In genomic region chr5:110106901-110107564, GRCm38 (mm10) we compare ENCODE assay signal across 7 mouse cellular contexts. TPM values are rescaled to one million over a fixed set of nuclear protein-coding genes. Genes with fewer than 3 reads are reported as not detected.
DNase-seq lines count a peak whose midpoint lies in the region; ATAC-seq and TF ChIP-seq lines count a peak whose summit lies in the region.

No protein-coding gene starts in this region.

- TF ChIP-seq CTCF in liver, adult 2 months (IDR thresholded peaks at IDR 0.05; ENCODE audit: low read depth, low read length), result no peak
- TF ChIP-seq CTCF in stomach, postnatal 0 days (IDR thresholded peaks at IDR 0.05; ENCODE audit: low read depth), result 0 out of 2 replicates have a peak, but pooled peaks have one; percentile 1

- peak overlapping the region; percentile 85 for H3K4me3 ChIP-seq in liver, adult 2 months (ENCODE audit: insufficient read depth, low read depth, low read length)
- H3K4me3 ChIP-seq in brown adipose tissue, adult 24 weeks (ENCODE audit: insufficient read depth, low read depth, low read length), result peak overlapping the region; percentile 80
- peak overlapping the region; percentile 81 for H3K4me3 ChIP-seq in forebrain, embryonic 14.5 days (ENCODE audit: low read depth, low read length)
- H3K4me3 ChIP-seq in kidney, embryonic 16.5 days (ENCODE audit: low read length), result peak overlapping the region; percentile 74
- H3K4me3 ChIP-seq in liver, embryonic 16.5 days (ENCODE audit: low read depth, low read length), result peak overlapping the region; percentile 79
- H3K4me3 ChIP-seq in stomach, postnatal 0 days (ENCODE audit: low read depth, low read length), result peak overlapping the region; percentile 81

- H3K9me3 ChIP-seq in forebrain, embryonic 14.5 days (replicated peaks; ENCODE audit: control insufficient read depth, low read length), result no peaks in the 10 kb centered on the region
- H3K9me3 ChIP-seq in kidney, embryonic 16.5 days (ENCODE audit: low read length), result 0 out of 2 replicates have a peak, but pooled peaks cover 8% of the 10 kb centered on the region
- H3K9me3 ChIP-seq in liver, embryonic 16.5 days (replicated peaks; ENCODE audit: control insufficient read depth, low read length), result no peaks in the 10 kb centered on the region
- H3K9me3 ChIP-seq in stomach, postnatal 0 days (ENCODE audit: control insufficient read depth, low read length), result 0 out of 2 replicates have a peak, but pooled peaks cover 4% of the 10 kb centered on the region

- H3K79me2 ChIP-seq in liver, adult 2 months (ENCODE audit: control insufficient read depth, insufficient read depth, low read length), result peaks cover 6% of the 10 kb centered on the region; the same call in 1 of the 2 replicates

- TF ChIP-seq POLR2A in liver, adult 2 months (IDR thresholded peaks at IDR 0.05; ENCODE audit: extremely low read depth, insufficient read depth, low read length), result no peak

- H3K27ac ChIP-seq in liver, adult 2 months (replicated peaks; ENCODE audit: insufficient read depth, low read depth, low read length), result peak overlapping the region; percentile 32
- peak overlapping the region; percentile 79 for H3K27ac ChIP-seq in brown adipose tissue, adult 24 weeks (replicated peaks; ENCODE audit: low read depth, low read length)
- peak overlapping the region; percentile 94 for H3K27ac ChIP-seq in forebrain, embryonic 14.5 days (ENCODE audit: low read depth, low read length)
- peak overlapping the region; percentile 99 for H3K27ac ChIP-seq in kidney, embryonic 16.5 days (ENCODE audit: low read length)
- peak overlapping the region; percentile 95 for H3K27ac ChIP-seq in liver, embryonic 16.5 days (ENCODE audit: low read length)
- H3K27ac ChIP-seq in stomach, postnatal 0 days (replicated peaks), result peak overlapping the region; percentile 100

- WGBS in liver, adult 2 months, result 23% methylated on average over 41 of the region's 41 CpGs
- WGBS in forebrain, embryonic 14.5 days, result 18% methylated on average over 38 of the region's 41 CpGs
- WGBS in kidney, embryonic 16.5 days, result 10% methylated on average over 40 of the region's 41 CpGs
- WGBS in liver, embryonic 16.5 days (ENCODE audit: insufficient replicate concordance), result 15% methylated on average over 41 of the region's 41 CpGs
- 17% methylated on average over 38 of the region's 41 CpGs for WGBS in stomach, postnatal 0 days

- ATAC-seq in forebrain, embryonic 14.5 days, result no peak
- peak; percentile 49 for ATAC-seq in kidney, embryonic 16.5 days (ENCODE audit: low FRiP score, low TSS enrichment)
- ATAC-seq in liver, embryonic 16.5 days (ENCODE audit: low read depth), result no peak; the same call in 1 of the 2 replicates
- no peak; the same call in 1 of the 2 replicates for ATAC-seq in stomach, postnatal 0 days (ENCODE audit: low FRiP score, low TSS enrichment)

- DNase-seq in liver, adult 2 months (ENCODE audit: extremely low read depth, low read depth, low spot score), result no peak
- no peak for DNase-seq in liver
- no peak for DNase-seq in forebrain, embryonic 14.5 days (ENCODE audit: low spot score)
- no peak for DNase-seq in stomach, postnatal 0 days (ENCODE audit: low spot score)

- TF ChIP-seq EP300 in stomach, postnatal 0 days (optimal IDR thresholded peaks at IDR 0.05), result no peak

- peaks cover 6% of the 10 kb centered on the region; the same call in 1 of the 2 replicates for H3K4me1 ChIP-seq in liver, adult 2 months (ENCODE audit: control insufficient read depth, insufficient read depth, low read length)
- H3K4me1 ChIP-seq in brown adipose tissue, adult 24 weeks (ENCODE audit: control insufficient read depth, insufficient read depth, insufficient read length, low read length), result peaks cover 8% of the 10 kb centered on the region
- peaks cover 5% of the 10 kb centered on the region; the same call in 1 of the 2 replicates for H3K4me1 ChIP-seq in forebrain, embryonic 14.5 days (ENCODE audit: control insufficient read depth, insufficient read depth, low read length)
- H3K4me1 ChIP-seq in kidney, embryonic 16.5 days (ENCODE audit: insufficient read depth, low read length), result peaks cover 16% of the 10 kb centered on the region
- H3K4me1 ChIP-seq in liver, embryonic 16.5 days (ENCODE audit: control insufficient read depth, low read depth, low read length), result peaks cover 18% of the 10 kb centered on the region
- H3K4me1 ChIP-seq in stomach, postnatal 0 days (replicated peaks; ENCODE audit: control insufficient read depth, insufficient read depth), result no peaks in the 10 kb centered on the region

- H3K27me3 ChIP-seq in liver, adult 2 months (ENCODE audit: control insufficient read depth, insufficient read depth, low read length), result no peaks in the 10 kb centered on the region
- H3K27me3 ChIP-seq in forebrain, embryonic 14.5 days (replicated peaks; ENCODE audit: control insufficient read depth, insufficient read depth, low read length), result no peaks in the 10 kb centered on the region
- H3K27me3 ChIP-seq in kidney, embryonic 16.5 days (ENCODE audit: insufficient read depth, low read length), result no peaks in the 10 kb centered on the region
- no peaks in the 10 kb centered on the region for H3K27me3 ChIP-seq in liver, embryonic 16.5 days (ENCODE audit: control insufficient read depth, insufficient read depth, low read depth, low read length)
- no peaks in the 10 kb centered on the region for H3K27me3 ChIP-seq in stomach, postnatal 0 days (ENCODE audit: control insufficient read depth, insufficient read depth, low read length)

- H3K4me2 ChIP-seq in forebrain, embryonic 14.5 days (ENCODE audit: low read length), result peak overlapping the region; percentile 90
- H3K4me2 ChIP-seq in kidney, embryonic 16.5 days (replicated peaks; ENCODE audit: low read depth, low read length), result peak overlapping the region; percentile 76
- peak overlapping the region; percentile 93 for H3K4me2 ChIP-seq in liver, embryonic 16.5 days (ENCODE audit: low read depth, low read length)
- H3K4me2 ChIP-seq in stomach, postnatal 0 days (replicated peaks; ENCODE audit: low read depth), result peak overlapping the region; percentile 75

- H3K9ac ChIP-seq in liver, adult 2 months (ENCODE audit: low read depth, low read length), result peak overlapping the region; percentile 86
- peak overlapping the region; percentile 76 for H3K9ac ChIP-seq in forebrain, embryonic 14.5 days (ENCODE audit: low read length)
- peak overlapping the region; percentile 84 for H3K9ac ChIP-seq in kidney, embryonic 16.5 days (replicated peaks; ENCODE audit: low read length)
- H3K9ac ChIP-seq in liver, embryonic 16.5 days (ENCODE audit: low read depth, low read length), result peak overlapping the region; percentile 78
- peak overlapping the region; percentile 89 for H3K9ac ChIP-seq in stomach, postnatal 0 days (ENCODE audit: low read length)

- H3K36me3 ChIP-seq in liver, adult 2 months (ENCODE audit: control insufficient read depth, insufficient read depth, low read length), result peaks cover 9% of the 10 kb centered on the region; the same call in 1 of the 2 replicates
- H3K36me3 ChIP-seq in forebrain, embryonic 14.5 days (ENCODE audit: control insufficient read depth, insufficient read depth, low read length), result peaks cover 41% of the 10 kb centered on the region
- peaks cover 38% of the 10 kb centered on the region for H3K36me3 ChIP-seq in kidney, embryonic 16.5 days (ENCODE audit: insufficient read depth, low read length)
- peaks cover 31% of the 10 kb centered on the region for H3K36me3 ChIP-seq in liver, embryonic 16.5 days (ENCODE audit: control insufficient read depth, insufficient read depth)
- peaks cover 30% of the 10 kb centered on the region for H3K36me3 ChIP-seq in stomach, postnatal 0 days (ENCODE audit: control insufficient read depth, insufficient read depth, low read length)

RNA-seq across cellular contexts. Expression of gene Gtpbp6, which starts 1.0 kb away (rescaled TPM):
- 9.0 and 10.7 TPM in 2 replicates for total RNA-seq in liver, adult 2 months (2014; rRNA removed)
- polyA plus RNA-seq in liver, adult 2 months (2012; rRNA removed), result 32.9 and 45.2 TPM in 2 replicates
- 13.1 and 15.4 TPM in 2 replicates for polyA plus RNA-seq in brown adipose tissue, adult 24 weeks (2012; ENCODE audit: insufficient read depth, insufficient read length, missing spikeins)
- polyA plus RNA-seq in forebrain, embryonic 14.5 days (2014; fragmentation: Nextera tagmentation; extraction: Ambion mirVana), result 46.5 TPM in 2 replicates
- 36.4 and 39.2 TPM in 2 replicates for polyA plus RNA-seq in kidney, embryonic 16.5 days (2015; fragmentation: Nextera tagmentation; extraction: Ambion mirVana)
- polyA plus RNA-seq in liver, embryonic 16.5 days (2015; fragmentation: Nextera tagmentation; extraction: Ambion mirVana), result 6.7 and 6.9 TPM in 2 replicates
- 17.0 and 20.2 TPM in 2 replicates for polyA plus RNA-seq in stomach, postnatal 0 days (2015; fragmentation: Nextera tagmentation; extraction: Ambion mirVana)

RNA-seq across cellular contexts. Expression of gene Zfp605, which starts 2.9 kb away (rescaled TPM):
- 2.5 and 2.6 TPM in 2 replicates for total RNA-seq in liver, adult 2 months (2014; rRNA removed)
- polyA plus RNA-seq in liver, adult 2 months (2012; rRNA removed), result 0.19 and 0.32 TPM in 2 replicates
- 1.7 and 3.0 TPM in 2 replicates for polyA plus RNA-seq in brown adipose tissue, adult 24 weeks (2012; ENCODE audit: insufficient read depth, insufficient read length, missing spikeins)
- polyA plus RNA-seq in forebrain, embryonic 14.5 days (2014; fragmentation: Nextera tagmentation; extraction: Ambion mirVana), result 15.1 and 16.9 TPM in 2 replicates
- 4.5 and 6.0 TPM in 2 replicates for polyA plus RNA-seq in kidney, embryonic 16.5 days (2015; fragmentation: Nextera tagmentation; extraction: Ambion mirVana)
- 0.92 and 0.99 TPM in 2 replicates for polyA plus RNA-seq in liver, embryonic 16.5 days (2015; fragmentation: Nextera tagmentation; extraction: Ambion mirVana)
- 1.6 and 2.0 TPM in 2 replicates for polyA plus RNA-seq in stomach, postnatal 0 days (2015; fragmentation: Nextera tagmentation; extraction: Ambion mirVana)

RNA-seq across cellular contexts. Expression of gene Plcxd1, which starts 7.3 kb away (rescaled TPM):
- total RNA-seq in liver, adult 2 months (2014; rRNA removed), result 0.13 and 0.92 TPM in 2 replicates
- polyA plus RNA-seq in liver, adult 2 months (2012; rRNA removed), result 0.62 and 2.0 TPM in 2 replicates
- polyA plus RNA-seq in brown adipose tissue, adult 24 weeks (2012; ENCODE audit: insufficient read depth, insufficient read length, missing spikeins), result not detected in 2 replicates
- polyA plus RNA-seq in forebrain, embryonic 14.5 days (2014; fragmentation: Nextera tagmentation; extraction: Ambion mirVana), result 0.69 and 1.1 TPM in 2 replicates
- polyA plus RNA-seq in kidney, embryonic 16.5 days (2015; fragmentation: Nextera tagmentation; extraction: Ambion mirVana), result 2.3 and 2.6 TPM in 2 replicates
- 0.53 and 0.64 TPM in 2 replicates for polyA plus RNA-seq in liver, embryonic 16.5 days (2015; fragmentation: Nextera tagmentation; extraction: Ambion mirVana)
- polyA plus RNA-seq in stomach, postnatal 0 days (2015; fragmentation: Nextera tagmentation; extraction: Ambion mirVana), result 12.5 and 12.8 TPM in 2 replicates

RNA-seq across cellular contexts. Expression of gene Gm35315, which starts 12.8 kb away (rescaled TPM):
- total RNA-seq in liver, adult 2 months (2014; rRNA removed), result 1.7 and 2.9 TPM in 2 replicates
- polyA plus RNA-seq in liver, adult 2 months (2012; rRNA removed), result 0.20 and 0.26 TPM in 2 replicates
- 0.32 TPM in 1 of 2 replicates, not detected in the other for polyA plus RNA-seq in brown adipose tissue, adult 24 weeks (2012; ENCODE audit: insufficient read depth, insufficient read length, missing spikeins)
- polyA plus RNA-seq in forebrain, embryonic 14.5 days (2014; fragmentation: Nextera tagmentation; extraction: Ambion mirVana), result 0.51 and 0.57 TPM in 2 replicates
- 1.6 and 1.7 TPM in 2 replicates for polyA plus RNA-seq in kidney, embryonic 16.5 days (2015; fragmentation: Nextera tagmentation; extraction: Ambion mirVana)
- polyA plus RNA-seq in liver, embryonic 16.5 days (2015; fragmentation: Nextera tagmentation; extraction: Ambion mirVana), result 0.58 and 0.78 TPM in 2 replicates
- polyA plus RNA-seq in stomach, postnatal 0 days (2015; fragmentation: Nextera tagmentation; extraction: Ambion mirVana), result 0.41 and 0.45 TPM in 2 replicates

RNA-seq across cellular contexts. Expression of gene Chfr, which starts 28.6 kb away (rescaled TPM):
- 17.3 and 18.4 TPM in 2 replicates for total RNA-seq in liver, adult 2 months (2014; rRNA removed)
- polyA plus RNA-seq in liver, adult 2 months (2012; rRNA removed), result 19.8 and 19.9 TPM in 2 replicates
- 8.1 and 9.0 TPM in 2 replicates for polyA plus RNA-seq in brown adipose tissue, adult 24 weeks (2012; ENCODE audit: insufficient read depth, insufficient read length, missing spikeins)
- 82.1 and 82.9 TPM in 2 replicates for polyA plus RNA-seq in forebrain, embryonic 14.5 days (2014; fragmentation: Nextera tagmentation; extraction: Ambion mirVana)
- 39.4 and 42.8 TPM in 2 replicates for polyA plus RNA-seq in kidney, embryonic 16.5 days (2015; fragmentation: Nextera tagmentation; extraction: Ambion mirVana)
- polyA plus RNA-seq in liver, embryonic 16.5 days (2015; fragmentation: Nextera tagmentation; extraction: Ambion mirVana), result 18.0 and 19.0 TPM in 2 replicates
- polyA plus RNA-seq in stomach, postnatal 0 days (2015; fragmentation: Nextera tagmentation; extraction: Ambion mirVana), result 24.2 and 25.2 TPM in 2 replicates

Comparison
In these comparisons a context has a peak if more than half of its experiments do, and no peak if none do; other contexts are left out.
1. H3K27ac ChIP-seq: peak in every context shown above with its lines; median percentile 100 in stomach, postnatal 0 days; 99 in kidney, embryonic 16.5 days; 95 in liver, embryonic 16.5 days; 94 in forebrain, embryonic 14.5 days; 79 in brown adipose tissue, adult 24 weeks; 32 in liver, adult 2 months.